Mouse (Mus musculus): Measurements from ENCODE around the gene Lipc. TPM values are rescaled to one million over a fixed set of nuclear protein-coding genes. Genes with fewer than 3 reads are reported as not detected.
A peak's percentile ranks its signal among the peaks of the same experiment; 100 is the strongest.

The Lipc gene
- total RNA-seq, 2 experiments from 2014 or later = 0.25 TPM; not detected in 1

DNA sequence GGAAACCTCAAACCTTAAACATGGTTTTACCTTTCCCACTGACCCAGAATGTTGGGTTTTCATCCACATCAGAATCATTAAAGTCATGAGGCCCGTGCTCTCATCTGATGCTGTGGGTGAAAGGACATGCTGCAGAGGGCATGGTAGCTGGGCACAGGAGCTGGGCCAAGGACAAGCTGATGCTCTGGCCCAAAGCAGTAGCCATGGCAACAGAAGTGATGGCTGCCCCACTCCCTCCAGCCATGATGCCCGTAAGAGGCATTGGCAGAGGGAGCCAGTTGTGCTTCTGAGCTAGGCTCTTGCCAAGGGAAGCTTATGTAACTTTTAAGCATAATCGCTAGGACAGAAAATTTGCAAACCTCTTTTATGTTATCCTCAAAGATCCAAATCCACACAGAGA, 2.2 kb upstream of the Lipc start:
- DNase-seq = no peak

DNA sequence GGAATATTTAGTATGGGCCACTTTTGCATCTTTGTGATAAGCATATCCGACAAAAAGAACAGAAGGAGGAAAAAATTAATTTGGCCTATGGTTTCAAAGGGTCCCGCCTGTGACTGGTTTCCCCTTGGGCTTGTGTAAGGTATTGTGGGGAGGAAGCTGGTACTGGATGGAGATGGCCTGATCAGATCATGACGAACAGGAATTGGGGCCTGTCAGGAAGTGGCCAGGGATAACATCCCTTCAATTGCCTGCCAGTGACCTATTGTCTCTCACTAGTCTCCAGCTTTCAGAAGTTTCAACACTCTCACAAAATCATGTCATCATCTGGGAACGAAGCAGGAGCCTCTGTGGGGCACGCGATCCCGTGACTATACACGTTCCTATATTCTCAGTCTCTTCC, 2.7 kb downstream of the Lipc start:
- DNase-seq = no peak

DNA sequence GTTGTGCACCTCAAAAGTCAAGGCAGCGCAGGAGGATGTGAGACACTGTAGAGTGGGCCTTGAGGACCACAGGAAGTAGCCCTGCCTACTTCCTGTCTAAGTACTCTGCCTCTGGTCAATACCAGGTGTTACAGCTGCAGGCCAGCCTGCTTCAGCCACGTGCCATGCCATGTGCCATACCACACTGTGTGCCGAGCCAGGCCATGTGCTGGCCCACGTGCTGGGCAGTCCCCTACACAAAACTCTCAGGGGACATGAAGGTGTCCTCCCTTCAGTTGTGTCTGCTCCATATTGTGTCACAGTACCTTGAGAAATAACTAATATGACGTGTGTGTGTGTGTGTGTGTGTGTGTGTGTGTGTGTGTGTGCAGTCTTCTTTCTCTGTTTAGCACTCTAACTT, 4.7 kb downstream of the Lipc start:
- no peak for DNase-seq

DNA sequence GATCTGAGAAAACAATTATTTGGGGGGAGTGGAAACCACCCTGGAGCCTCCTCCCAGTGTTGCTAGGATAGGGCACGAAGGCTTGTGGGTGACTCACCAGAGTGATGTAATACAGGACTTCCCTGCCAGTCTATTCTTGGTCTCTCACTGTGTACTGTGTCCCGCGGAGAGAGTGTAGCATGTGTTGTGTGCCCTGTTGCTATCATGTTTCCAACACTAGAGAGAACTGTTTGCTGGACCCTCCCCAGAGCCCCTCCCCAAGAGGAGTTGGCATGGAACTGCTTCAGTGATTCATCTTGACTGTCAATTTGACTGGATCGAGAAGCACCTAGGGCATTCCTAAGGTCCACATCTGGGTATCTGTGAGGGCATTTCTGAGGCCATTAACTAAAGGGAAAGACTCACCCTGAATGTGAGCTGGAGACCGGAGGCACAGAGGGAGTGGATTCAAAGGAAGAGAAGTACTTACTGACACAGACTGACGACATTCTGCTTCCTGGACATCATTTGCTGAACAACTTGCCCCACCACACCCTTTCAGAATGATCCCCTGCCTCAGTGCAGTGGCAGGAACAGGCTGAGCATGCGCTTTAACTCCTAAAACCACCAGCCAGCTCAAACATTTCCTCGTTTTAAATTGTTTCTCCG, 9.2 kb downstream of the Lipc start:
- peak in 1 of 2 experiments; percentile 11 for DNase-seq

DNA sequence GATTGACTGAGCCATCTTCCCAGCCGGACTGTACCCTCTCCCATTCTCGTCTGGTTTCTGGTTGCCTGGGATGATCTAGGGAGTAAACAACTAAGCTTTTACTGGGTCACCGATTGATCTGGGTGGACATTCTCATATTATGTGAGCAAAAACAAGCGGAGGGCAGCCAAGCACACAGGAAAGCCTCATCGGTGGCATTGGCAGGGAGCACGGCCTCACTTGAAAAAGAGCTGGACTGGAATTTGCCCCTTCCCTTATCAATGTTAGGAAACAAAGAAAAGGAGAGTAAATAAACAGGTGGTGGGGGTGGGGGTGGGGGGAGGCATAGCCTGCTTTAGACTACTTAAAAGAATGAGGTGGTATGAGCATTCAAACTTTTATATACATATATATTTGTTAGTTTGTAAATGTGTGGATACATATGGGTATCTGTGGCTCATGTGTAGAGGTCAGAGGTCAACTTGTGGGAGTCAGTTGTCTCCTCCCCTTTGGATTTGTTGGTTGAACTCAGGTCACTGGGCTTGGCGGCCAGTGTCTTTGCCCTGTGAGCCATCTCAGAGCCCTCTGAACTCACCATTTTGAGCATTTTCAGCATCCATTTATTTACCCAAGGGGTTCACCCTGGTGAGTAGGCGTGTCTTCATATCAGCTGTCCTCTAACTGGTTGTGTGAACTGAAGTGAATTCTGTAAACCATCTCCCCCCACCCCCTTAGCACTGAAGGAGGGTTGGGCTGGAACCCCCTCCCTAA, 12.1 kb downstream of the Lipc start:
- no peak for DNase-seq

DNA sequence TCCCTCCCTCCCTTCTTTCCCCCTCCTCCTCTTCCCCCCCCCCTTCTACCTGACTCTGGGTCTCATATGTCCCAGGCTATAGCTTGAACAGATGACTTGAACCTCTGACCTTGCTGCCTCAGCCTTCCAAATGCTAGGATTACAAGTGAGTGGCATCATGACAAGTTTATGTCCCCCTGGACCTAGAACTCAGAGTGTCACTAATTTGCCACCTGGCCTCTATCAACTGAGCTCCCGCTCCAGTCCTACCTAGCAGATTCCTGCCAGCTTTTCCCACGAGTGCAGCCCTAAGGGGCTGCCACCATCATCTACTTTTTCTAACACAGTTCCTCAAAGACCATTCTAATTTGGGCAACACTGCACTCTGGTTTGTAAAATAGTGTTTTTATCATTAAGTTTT, 13.2 kb downstream of the Lipc start:
- DNase-seq = no peak

DNA sequence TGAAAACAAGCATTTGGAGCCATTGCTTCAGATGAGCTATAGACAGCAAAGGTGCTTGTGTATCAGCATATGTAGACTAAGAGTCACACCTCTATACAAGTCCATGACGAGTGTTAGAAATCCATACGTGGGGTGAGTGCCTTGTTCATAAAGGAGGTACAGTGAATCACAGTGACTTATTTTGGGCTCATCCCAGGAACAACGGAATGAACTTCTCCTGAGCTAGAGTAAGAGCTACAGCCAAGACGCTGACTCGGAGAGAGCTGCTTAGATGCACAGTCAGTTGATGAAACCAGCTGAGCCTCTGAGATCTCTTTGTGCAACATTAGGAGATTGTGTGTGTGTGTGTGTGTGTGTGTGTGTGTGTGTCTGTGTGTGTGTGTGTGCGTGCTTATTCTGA, 13.9 kb downstream of the Lipc start:
- no peak for DNase-seq

DNA sequence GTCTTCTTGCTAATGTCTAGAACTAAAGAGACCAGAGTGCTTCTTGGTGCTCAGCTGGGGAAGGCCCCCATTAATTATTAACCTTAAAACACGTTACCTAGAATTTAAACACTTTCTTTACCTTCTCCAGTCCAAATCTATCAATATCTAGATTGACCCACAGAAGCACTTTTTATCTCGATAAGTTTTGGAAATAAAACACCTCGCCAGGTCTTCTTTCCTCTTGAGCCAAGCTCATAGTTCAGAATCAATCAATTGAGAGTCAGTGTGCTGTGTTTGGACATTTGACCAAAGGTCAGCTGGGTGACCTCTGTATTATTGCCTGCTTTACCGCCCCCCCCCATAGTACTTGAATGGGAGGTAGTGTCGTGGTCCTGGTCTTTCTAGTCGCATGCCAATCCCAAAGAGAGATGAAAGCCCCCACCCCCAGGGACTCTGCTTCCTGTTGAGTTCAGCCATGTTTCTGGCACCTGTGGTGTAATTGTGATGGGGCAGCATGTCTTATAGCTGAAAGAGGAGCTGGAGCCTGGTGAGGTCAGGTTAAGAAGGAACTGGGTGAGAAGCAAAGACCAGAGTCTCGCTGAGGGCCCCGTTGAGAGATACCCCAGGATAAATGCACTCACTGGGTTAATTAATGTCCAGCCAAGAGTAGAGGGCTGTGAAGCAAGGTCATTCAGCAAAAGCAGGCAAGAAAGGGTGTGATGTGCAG, 17.3 kb downstream of the Lipc start:
- DNase-seq = no peak

DNA sequence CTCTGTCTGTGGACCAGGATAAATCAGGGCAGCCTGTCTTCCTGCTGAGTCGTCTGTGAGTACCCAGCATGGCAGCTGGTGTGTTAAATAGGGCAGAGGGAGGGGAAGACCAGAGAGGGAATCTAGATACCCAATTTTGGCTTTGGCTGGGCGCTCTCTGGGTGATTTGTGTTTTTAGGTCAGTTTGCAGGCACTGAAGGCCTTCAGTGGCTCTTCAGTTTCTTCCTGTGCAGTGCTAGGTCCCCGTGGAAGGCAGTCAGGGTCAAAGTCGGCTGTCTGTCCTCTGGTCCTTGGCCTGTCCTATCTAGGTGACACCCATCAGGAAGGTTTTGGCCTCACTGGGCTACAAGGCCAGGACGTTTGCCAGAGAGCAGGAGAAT, 21.4 kb downstream of the Lipc start:
- DNase-seq = no peak

DNA sequence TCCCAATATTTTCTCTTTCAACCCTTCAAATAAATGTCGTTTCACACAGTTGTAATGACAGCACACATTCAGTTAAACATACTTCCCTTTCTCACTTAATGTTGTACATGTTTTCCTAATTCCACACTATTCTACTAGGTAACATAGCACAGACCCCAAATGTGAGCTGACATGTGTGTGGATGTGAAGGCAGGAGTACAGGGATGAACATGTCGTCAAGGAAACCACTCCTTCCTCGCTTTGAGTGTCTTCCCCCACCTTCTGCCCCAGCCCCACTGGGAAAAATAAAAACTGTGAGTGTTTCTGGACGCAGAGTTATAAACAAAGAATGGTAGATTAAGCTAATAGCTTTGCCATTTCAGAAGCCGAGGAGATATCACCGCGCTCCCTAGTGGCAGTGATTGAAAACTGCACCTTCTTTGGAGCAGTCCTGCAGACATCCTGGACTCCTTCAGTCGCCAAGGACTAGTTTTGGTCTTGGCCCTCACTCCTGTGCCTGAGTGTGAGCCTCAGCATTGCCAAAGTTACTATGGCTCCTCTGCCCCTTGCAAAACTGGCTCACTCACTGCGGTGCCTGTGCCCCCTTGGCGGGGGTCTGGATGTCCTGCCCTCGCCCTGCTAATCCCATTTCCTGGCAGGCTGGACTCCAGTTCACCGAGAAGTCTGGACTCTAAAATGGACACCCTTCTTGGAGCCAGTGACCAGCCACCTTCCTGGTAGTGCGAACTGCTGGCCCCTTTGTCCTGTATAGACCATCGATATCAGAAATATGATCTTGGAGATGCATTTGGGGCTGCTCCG, 22.0 kb downstream of the Lipc start:
- DNase-seq = peak; percentile 15 to 27

DNA sequence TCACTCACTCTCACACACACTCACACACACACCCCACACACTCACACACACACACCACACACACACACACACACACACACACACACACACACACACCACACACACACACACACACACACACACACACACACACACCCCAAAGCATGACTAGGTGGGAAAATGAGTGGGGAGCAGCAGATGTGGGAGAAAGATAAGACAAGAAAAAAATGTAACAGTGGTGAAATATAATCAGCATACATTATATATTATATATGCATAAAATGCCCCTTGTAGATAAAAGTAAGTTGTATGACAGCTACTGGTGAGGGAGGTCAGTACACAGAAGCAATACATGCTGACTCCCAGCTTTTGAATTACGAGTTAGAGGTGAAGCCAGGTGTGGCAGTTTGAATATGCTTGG, 23.6 kb downstream of the Lipc start:
- DNase-seq = no peak

DNA sequence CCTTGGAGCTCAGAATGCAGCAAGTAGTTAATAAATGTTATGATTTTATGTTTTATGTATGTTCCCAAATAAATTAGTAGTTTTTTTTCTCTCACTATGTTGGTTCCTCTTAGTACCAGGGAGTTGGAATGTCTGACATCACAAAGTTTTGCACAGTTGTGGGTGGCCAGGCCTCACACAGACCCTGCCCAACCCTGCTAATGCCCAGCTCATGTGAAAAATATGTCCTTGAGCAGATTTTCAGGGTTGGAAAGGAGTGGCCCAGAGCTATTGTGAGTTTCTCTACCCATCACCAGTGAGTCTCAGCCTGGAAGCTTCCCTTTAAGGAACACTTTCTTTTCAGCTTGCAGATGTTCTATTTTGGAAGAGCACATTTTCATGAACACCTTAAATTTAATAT, 24.3 kb downstream of the Lipc start:
- DNase-seq = no peak

DNA sequence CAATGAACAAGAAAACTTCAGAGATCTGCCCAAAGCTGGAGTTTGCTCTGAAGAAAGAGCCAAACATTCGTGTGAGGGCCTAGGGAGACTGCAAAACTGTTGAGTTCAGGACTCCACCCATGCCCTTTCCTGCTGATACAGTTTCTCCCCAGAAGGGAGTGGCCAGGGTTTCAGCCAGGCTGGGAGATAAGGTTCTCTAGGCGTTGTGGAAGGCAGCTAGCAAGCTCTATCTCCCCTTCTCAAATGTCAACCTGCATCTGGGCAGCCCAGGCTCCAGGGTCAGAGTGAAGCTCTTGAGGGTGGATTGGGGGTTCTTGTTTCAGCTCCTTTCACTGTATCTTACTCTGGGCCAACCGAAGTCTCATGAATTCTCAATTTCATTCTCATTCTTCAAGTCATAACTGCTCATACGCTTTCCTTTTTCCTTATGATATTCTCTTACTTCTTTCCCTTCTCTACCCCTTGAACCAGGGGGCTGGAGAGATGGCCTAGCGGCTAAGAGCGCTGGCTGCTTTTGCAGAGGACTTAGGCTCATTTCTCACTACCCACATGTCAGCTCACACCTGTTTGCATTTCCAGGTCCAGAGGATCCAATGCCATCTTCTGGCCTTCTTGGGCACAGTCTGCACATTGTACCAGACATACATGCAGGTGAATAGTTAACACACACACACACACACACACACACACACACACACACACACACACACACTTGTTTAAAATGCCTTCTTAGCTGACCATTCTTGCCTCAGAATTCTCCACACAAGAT, 25.0 kb downstream of the Lipc start:
- DNase-seq = no peak

DNA sequence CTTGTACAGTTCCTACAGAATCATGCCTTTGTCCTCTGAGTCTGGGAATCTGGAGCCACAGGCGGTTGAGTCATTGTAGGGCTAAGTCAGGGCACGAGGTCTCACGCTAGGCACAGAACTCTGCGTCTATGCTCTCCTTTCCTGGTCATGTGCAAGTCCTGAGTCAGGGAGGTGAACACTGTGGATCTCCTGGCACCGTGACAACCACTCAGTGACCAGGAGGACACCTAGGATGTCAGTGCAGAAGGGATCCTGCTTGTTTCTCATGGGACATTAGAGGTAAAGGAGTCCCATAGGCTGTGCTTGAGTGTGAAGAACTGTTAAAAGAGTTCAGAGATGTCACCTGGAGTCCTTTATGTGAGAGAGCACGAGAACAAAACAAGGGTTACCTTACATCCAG, 26.8 kb downstream of the Lipc start:
- no peak for DNase-seq

DNA sequence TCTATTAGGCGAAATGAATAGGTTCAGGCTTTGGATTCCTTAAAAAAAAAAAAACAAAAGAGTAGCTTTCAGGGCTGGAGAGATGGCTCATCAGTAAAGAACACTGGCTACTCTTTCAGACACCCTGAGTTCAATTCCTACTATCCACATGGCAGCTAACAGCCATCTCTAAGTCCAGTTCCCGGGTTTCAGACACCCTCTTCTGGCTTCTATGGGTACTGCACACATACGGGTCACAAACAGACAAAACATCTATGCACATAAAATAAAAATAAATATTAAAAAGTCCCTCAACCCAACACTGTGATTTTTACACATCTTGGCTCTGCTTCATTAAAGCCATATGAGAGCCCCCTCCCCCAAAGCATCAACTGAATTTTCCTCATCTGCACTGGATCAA, 27.3 kb downstream of the Lipc start:
- DNase-seq = no peak

DNA sequence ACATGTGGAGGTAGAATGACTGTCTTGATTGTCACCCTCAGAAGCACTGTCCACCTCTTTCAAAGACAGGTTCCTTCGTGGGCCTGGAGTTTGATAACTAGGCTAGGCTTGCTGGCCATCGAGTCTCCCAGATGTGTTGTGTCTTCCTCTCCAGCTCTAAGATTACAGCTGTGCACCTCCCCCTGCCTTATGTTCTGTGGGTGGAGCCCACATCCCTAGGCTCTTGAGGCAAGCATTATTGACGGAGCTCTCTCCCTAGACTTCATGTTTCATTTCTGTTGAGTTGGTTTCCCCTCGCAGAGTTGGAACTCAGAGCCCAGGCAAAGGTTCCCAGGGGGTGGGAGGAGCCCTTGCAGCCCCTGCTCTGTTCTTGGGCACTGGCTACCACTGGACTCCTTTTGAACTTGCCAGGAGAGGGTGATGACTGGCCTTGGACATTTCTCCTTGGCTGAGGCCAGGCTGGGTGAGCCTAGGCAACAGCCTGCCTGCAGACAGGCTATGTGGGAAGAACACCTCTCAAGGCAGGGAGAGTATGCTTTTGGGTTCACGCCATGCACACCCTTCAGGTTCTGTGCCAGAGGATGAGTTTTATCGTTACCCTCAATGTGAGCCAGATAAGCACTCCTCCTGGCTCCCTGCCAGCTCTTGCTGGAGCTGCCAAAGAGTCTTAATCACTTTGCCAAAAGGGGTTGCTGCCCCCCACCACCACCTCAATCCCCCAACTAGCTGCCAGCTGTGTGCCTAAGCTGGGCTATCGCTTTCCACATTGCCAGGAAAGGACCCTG, 30.1 kb downstream of the Lipc start:
- no peak for DNase-seq

DNA sequence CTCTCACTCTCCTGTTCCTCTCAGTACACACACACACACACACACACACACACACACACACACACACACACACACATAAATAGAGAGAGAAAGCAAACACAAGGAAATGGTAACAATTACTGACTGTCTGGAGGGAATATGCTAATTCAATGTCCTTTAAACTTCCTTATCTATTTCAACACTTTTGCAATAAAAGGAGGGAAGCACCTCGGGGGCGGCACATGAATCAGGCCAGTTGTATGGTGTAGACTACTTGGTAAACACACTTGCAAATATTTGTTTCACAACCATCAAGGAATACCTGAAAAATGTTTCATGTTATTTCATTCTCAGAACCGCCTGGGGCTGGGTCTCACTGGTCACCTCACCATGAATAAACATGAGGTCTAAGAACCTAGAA, 30.9 kb downstream of the Lipc start:
- DNase-seq = no peak

DNA sequence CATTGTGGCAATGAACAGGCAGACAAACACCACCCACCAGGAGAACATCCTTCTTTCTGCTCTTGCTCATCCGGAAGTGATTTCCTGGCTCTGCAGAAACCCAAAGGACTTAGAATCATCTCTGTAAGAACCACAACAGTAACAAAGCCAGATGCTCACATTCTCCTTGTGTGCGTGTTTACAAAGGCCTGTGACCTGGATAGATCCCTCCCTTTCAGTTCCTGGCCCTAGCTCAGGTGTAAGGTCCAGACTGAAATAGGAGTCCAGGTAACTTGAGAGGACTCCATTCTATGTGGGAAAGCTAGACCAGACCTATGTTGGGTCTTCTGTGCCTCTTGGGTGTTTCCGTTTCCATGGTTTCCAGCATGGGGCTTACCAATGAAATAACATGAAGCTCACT, 32.8 kb downstream of the Lipc start:
- no peak for DNase-seq

DNA sequence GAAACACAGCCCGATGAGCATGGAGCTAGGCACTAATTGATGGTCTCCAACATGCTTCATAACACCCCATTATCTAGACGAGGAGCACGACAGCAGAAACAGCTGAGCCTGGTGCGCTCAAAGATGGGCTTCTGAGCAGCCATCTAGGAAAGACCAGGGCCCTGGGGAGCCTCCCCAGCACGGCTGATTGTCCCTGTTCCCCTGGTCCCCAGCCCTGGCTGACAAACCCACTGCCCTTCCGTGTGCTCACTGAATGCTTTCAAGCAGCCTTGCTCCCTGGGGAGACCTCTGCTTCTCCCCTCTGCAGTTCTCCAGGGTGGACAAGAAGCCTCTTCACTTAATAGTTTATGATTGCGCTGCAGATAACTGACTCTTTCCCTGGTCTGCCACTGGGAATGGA, 35.5 kb downstream of the Lipc start:
- no peak for DNase-seq

DNA sequence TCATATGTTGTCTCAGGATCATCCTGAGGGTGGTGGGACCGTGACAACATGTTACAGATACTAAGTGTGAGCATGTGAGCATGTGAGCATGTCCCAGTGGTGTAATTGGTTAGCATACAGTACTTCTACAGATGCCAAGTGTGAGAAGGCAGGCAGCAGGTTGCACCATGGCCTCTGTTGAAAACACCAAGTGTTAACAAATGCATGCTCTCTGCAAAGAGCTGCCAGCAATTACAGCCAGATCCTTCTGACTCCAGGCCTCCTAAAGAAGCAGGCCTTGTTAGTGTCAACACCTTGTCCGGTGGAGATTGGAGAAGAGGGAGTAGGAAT, 36.7 kb downstream of the Lipc start:
- no peak for DNase-seq

DNA sequence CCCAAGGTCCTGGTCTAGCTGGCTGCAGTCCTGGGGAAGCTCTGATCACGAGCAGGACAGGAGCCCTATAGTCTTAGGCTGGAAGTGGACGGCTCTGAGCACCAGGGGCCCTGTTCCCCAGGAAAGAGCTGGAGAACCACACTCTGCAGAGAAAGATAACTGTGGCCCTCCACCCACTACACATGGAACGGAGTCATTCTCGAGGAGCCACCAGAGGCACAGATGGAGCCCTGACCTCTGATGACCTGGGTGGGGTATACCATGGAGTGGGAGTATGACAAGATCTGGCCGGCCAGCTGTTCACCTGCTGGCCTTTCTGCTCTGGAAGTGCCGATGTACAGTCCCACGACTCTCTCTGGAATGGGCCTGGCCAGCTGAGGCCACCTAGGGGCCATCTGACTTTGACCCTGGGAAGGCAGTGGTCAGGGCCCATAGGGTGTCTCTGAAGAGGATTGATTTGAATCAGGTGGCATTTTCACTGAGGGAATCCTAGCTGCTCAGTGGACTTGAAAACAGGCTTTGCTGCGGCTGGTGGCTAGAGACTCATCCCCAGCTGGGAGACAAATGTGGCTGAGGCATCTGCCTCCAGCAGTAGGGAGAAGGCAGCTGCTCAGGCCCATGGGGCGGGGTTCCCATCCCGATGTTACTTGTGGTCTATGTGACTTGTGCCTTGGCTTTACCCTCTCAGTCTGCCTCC, 37.2 kb downstream of the Lipc start:
- DNase-seq = no peak

Data from layer of hippocampus, postnatal 36 days (tissue).